Mouse (Mus musculus) hindbrain, embryonic 15.5 days (tissue): Measurements from ENCODE around the gene Slc24a4. TPM values are rescaled to one million over a fixed set of nuclear protein-coding genes. Genes with fewer than 3 reads are reported as not detected.

ENCODE experiments used
- ATAC-seq: fragments of 200-750 bp; cut with Nextera tagmentation; 2 replicates; pipeline ENCODE4 v1.8.0; 2017; ENCODE audit warnings: low read depth, moderate number of reproducible peaks, moderate TSS enrichment; ENCODE audit not compliant: low FRiP score
- H3K27ac ChIP-seq: fragments of 300-500 bp; sonication (generic); replicated peaks from 2 replicates; pipeline ENCODE4 v1.5.1; 2015; ENCODE audit warnings: mild to moderate bottlenecking, inconsistent platforms
- H3K27me3 ChIP-seq: fragments of 300-500 bp; sonication (generic); 2 replicates; pipeline ENCODE4 v1.6.1; 2015; ENCODE audit warnings: control low read depth, inconsistent platforms
- H3K36me3 ChIP-seq: fragments of 300-500 bp; sonication (generic); 2 replicates; pipeline ENCODE4 v1.6.1; 2015; ENCODE audit warnings: control low read depth, inconsistent platforms
- H3K4me1 ChIP-seq: fragments of 300-500 bp; sonication (generic); replicated peaks from 2 replicates; pipeline ENCODE4 v1.6.1; 2015; ENCODE audit warnings: control low read depth, inconsistent platforms
- H3K4me2 ChIP-seq: fragments of 300-500 bp; sonication (generic); 2 replicates; pipeline ENCODE4 v1.6.1; 2015; ENCODE audit warnings: moderate library complexity, mild to moderate bottlenecking, inconsistent platforms
- H3K4me3 ChIP-seq: fragments of 300-500 bp; sonication (generic); 2 replicates; pipeline ENCODE4 v1.5.1; 2015; ENCODE audit warnings: mild to moderate bottlenecking, inconsistent platforms
- H3K9ac ChIP-seq: fragments of 300-500 bp; sonication (generic); 2 replicates; pipeline ENCODE4 v1.6.1; 2015; ENCODE audit warnings: inconsistent platforms
- H3K9me3 ChIP-seq: fragments of 300-500 bp; sonication (generic); 2 replicates; pipeline ENCODE4 v1.6.1; 2016; ENCODE audit warnings: control low read depth, inconsistent platforms
- WGBS: fragments of 180-500 bp; shearing (Covaris S2); methylation state at CpG from one replicate; pipeline ENCODE4 v1.1.7; 2015; 5-methylcytosine and 5-hydroxymethylcytosine counted together
- polyA plus RNA-seq: library from polyadenylated mRNA; unstranded; fragments of >200 nt; fragmentation: Nextera tagmentation; extraction: Ambion mirVana; gene quantifications from 2 replicates; pipeline ENCODE4 v1.2.1, GENCODE M21; 2015

Slc24a4 gene
- polyA plus RNA-seq: 1.6 and 2.7 TPM in 2 replicates

DNA sequence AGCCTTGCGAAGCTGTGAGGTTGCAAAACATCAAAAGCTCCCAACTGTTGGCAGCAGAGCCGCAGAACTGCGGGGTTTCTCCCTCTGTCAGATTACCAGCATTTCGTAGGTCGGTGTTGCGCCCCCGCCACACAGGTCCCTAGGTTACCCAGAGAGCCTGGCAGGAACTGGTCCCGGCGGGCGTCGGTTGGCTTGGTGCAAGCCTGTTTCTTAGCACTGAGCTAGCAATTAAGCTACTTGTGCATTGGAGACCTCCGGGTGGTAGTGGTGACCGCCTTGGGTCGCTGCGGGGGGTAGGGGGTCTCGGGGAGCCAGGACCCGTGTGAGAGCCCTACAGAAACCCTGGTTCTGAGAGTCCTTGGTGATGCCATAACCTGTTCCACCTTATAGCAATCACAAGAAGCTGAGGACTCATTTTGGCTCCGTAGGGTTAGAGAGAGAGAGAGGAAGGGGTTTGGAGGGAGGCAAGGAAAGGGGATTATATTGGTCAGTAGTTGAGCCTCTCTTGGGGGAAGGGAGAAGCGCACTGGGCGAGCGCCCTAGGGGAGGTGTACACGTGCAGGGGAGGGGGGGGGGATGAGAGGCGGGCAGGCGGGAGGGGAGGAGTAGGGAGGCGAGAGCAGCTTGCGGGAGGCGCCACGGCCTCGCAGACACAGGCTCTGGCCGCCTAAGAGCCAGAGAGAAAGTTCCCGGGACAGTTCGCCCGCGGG, at the start of gene Slc24a4:
Gene Slc24a4, plus strand, starts transcription at position 653 of the 710 bp plus-strand sequence.
- under 1% methylated on average over 31 of the region's 34 CpGs for WGBS
- H3K4me3 ChIP-seq: peak within 1 kb of the TSS; percentile 64
- H3K4me2 ChIP-seq: peak within 1 kb of the TSS; percentile 100
- H3K36me3 ChIP-seq: no peaks in the 10 kb centered on the region
- no peaks in the 10 kb centered on the region for H3K9me3 ChIP-seq
- peaks cover 29% of the 10 kb centered on the region for H3K4me1 ChIP-seq
- H3K9ac ChIP-seq: peak within 1 kb of the TSS; percentile 50
- 0 out of 2 replicates have a peak within 1 kb of the TSS, but pooled peaks have one; percentile 10 for H3K27ac ChIP-seq
- H3K27me3 ChIP-seq: peaks cover 41% of the 10 kb centered on the region
- peak; percentile 32; the same call in 1 of the 2 replicates for ATAC-seq

DNA sequence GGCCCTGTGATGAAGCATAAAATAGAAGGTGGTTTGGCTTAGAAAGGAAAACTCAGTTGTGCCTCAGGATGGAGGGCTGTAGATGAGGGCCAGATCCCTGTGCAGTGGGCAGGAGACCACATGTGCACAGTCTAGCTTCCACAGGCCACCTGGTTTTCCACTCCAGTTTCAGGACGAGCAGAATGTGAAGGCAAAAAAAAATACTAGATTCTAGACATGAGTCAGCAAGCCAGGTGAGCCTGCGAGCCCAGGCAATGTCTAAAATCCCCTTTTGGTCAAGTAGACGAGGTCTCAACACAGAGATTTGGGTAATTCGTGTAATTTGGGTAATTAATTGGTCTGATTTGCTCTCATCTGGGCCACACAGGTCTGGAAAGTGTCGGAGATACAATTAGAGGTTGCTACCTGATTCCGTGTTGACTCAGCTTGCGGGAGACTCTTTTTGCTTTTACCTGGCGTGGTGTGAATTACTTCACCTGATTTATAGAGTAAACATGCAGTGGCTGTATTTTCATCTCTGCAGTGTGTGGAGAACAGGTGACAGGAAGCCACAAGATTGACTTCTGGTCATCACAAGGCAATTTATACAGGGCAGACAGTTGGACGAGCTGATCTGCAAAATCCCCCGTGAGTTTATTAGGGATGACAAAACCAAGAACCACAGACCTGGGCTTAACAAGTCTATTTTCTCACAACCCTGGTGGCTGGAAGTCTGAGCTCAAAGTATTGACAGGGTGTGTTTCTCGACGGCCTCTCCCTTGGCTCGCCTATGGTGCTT, 45.7 kb upstream of the Slc24a4 start:
- Histone ChIP-seq H3K36me3 (no peaks in the 10 kb centered on the region), H3K4me2 (no peak overlapping the region), H3K4me1 (no peaks in the 10 kb centered on the region), H3K27ac (no peak overlapping the region), H3K4me3 (no peak overlapping the region), H3K9me3 (no peaks in the 10 kb centered on the region), H3K27me3 (no peaks in the 10 kb centered on the region), H3K9ac (no peak overlapping the region)
- WGBS: 86% methylated on average over 13 of the region's 13 CpGs
- no peak for ATAC-seq

DNA sequence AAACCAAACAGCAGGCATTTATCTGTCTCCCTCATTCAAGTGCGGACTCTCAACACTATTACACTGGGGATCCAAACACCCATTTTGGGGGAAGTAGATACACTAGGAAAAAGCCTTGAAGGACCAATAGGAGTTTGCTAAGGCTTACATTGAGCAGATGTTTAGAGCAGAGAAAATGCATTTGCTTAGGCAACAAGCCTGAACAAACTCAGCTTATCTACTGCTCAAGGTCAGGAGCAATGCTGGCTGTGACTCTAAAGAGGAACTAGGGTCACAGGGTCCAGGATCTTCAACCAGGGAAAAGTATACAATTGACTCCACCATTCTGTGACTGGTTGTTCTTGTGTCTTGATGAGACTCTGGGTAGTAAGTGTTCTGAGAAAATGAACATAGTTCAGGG, 38.0 kb upstream of the Slc24a4 start:
- no peak overlapping the region for H3K4me3 ChIP-seq
- no peaks in the 10 kb centered on the region for H3K27me3 ChIP-seq
- H3K4me1 ChIP-seq: no peaks in the 10 kb centered on the region
- H3K27ac ChIP-seq: no peak overlapping the region
- no peak overlapping the region for H3K9ac ChIP-seq
- no peak for ATAC-seq
- H3K4me2 ChIP-seq: no peak overlapping the region
- WGBS: 98% methylated on average over 1 of the region's 1 CpGs
- H3K36me3 ChIP-seq: no peaks in the 10 kb centered on the region
- H3K9me3 ChIP-seq: no peaks in the 10 kb centered on the region

DNA sequence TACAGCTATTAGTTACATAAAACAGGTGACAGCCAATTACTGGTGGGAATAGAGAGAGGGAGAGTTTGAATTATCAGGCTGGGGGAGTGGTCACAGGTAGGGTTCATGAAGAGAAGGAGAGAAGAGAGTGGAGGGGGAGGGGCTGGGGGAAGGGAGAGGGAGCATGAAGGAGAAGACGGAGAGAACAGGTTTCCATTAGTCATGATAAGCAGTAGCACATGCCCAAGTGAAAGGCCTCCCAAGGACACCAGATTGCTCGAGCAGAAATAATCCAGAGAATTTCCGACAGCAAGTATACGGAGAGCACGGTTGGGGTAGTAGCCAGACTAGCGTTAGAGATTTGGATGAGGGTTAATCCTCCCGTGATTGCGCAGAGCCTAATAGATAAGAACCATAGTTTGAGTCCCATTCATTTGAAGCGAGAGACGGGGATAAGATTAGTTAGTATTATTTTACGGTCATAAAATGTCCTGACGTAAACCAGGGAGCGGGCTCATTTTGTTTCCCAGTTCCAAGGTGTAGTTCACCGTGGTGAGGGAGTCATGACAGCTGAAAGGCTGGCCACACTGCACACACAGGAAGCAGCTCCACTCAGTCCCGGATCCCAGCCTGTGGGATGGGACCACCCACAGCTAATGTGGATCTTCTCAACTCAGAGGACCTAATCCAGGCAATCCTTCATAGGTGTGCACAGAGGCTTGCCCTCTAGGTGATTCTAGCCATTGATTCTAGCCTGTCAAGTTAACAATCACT, 36.0 kb upstream of the Slc24a4 start:
- no peak for ATAC-seq
- H3K4me2 ChIP-seq: no peak overlapping the region
- H3K9me3 ChIP-seq: no peaks in the 10 kb centered on the region
- H3K36me3 ChIP-seq: no peaks in the 10 kb centered on the region
- no peaks in the 10 kb centered on the region for H3K4me1 ChIP-seq
- no peak overlapping the region for H3K27ac ChIP-seq
- no peak overlapping the region for H3K9ac ChIP-seq
- 91% methylated on average over 15 of the region's 15 CpGs for WGBS
- no peaks in the 10 kb centered on the region for H3K27me3 ChIP-seq
- no peak overlapping the region for H3K4me3 ChIP-seq

DNA sequence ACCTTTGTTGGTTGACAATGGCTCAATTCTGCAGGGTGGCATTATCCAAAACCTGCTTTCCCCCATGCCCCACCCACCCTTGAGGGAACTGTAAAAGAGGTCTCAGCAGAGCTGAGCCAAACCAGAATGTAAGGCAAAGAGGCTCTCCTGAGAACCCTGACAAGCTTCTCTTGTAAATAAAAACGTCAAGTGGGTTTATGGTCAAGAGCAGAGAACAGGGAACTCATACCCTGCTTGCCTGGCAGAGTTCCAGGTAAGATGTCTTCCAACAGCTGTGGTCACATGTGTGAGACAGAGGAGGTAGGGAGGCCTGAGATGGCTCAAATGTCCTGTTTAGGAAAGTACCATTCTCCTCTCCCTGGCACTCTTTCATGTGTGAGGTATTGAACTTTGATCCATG, 22.5 kb upstream of the Slc24a4 start:
- no peaks in the 10 kb centered on the region for H3K27me3 ChIP-seq
- no peaks in the 10 kb centered on the region for H3K9me3 ChIP-seq
- H3K4me3 ChIP-seq: no peak overlapping the region
- no peak overlapping the region for H3K9ac ChIP-seq
- no peak overlapping the region for H3K27ac ChIP-seq
- 30% methylated on average over 1 of the region's 1 CpGs for WGBS
- no peak for ATAC-seq
- H3K4me1 ChIP-seq: no peaks in the 10 kb centered on the region
- no peak overlapping the region for H3K4me2 ChIP-seq
- H3K36me3 ChIP-seq: no peaks in the 10 kb centered on the region

DNA sequence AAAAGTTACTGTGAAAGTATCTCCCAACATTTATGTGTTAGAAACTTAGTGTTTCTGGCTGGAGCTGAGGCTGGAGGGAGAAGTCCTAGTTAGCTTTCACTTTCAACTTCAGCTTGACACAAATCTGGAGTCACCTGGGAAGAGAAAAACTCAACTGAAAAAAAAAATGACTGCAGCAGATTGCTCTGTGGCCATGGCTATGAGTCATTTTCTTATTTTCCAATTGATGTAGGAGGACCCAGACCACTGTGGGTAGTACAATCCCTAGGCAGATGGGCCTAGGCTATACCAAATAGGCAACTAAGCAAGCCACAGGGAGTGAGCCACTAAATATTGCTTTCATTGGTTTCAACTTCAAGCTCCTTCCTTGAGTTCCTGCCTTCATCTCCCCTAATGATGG, 19.7 kb upstream of the Slc24a4 start:
- Histone ChIP-seq H3K36me3 (no peaks in the 10 kb centered on the region), H3K27me3 (no peaks in the 10 kb centered on the region), H3K9me3 (no peaks in the 10 kb centered on the region), H3K27ac (no peak overlapping the region), H3K4me3 (no peak overlapping the region), H3K4me2 (no peak overlapping the region), H3K4me1 (peaks cover 16% of the 10 kb centered on the region), H3K9ac (no peak overlapping the region)
- ATAC-seq: no peak

DNA sequence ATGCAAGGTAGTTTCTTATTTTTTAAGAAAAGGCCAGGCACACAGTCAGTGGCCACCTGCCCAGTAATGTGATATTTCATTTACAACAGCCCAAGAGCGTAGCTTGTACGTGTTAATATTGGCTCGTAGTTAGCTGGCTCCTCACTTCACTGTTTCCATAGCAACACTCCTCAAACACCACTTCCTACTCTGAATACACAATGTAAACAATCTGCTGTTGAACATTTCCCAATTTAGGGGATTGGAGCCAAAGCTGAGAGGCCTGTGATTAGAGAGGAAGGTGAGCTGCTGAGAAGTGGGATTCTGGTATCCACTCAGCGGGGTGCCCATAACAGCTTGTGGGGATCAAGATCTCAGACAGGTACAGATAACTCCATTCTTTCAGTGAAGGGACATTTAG, 16.0 kb upstream of the Slc24a4 start:
- 34% methylated on average over 4 of the region's 4 CpGs for WGBS
- no peaks in the 10 kb centered on the region for H3K36me3 ChIP-seq
- no peak overlapping the region for H3K4me3 ChIP-seq
- H3K27me3 ChIP-seq: no peaks in the 10 kb centered on the region
- no peaks in the 10 kb centered on the region for H3K9me3 ChIP-seq
- H3K9ac ChIP-seq: no peak overlapping the region
- no peak overlapping the region for H3K4me2 ChIP-seq
- peaks cover 16% of the 10 kb centered on the region for H3K4me1 ChIP-seq
- no peak overlapping the region for H3K27ac ChIP-seq
- peak; percentile 79 for ATAC-seq

DNA sequence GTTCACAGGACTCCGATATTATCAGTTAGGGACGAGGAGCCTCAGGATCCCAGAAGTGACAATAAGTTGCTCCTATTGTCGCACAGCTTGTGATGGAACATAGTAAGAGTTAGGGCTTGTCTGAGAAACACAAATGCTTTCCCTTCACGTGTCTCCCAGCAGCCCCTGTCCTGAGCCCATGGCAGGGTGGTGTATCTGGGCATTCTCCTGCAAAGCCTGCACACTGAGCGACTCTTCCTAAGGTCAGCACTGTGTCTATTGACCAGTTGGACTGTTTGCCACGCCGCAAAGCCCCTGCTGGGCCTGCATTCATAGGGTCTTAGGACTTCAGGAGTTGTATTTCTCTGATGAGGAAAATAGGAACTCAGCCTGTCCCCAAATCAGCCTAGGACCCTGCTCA, 15.6 kb upstream of the Slc24a4 start:
- no peak overlapping the region for H3K9ac ChIP-seq
- no peak for ATAC-seq
- H3K9me3 ChIP-seq: no peaks in the 10 kb centered on the region
- H3K27ac ChIP-seq: no peak overlapping the region
- no peaks in the 10 kb centered on the region for H3K27me3 ChIP-seq
- no peak overlapping the region for H3K4me2 ChIP-seq
- peaks cover 16% of the 10 kb centered on the region for H3K4me1 ChIP-seq
- 63% methylated on average over 7 of the region's 7 CpGs for WGBS
- H3K4me3 ChIP-seq: no peak overlapping the region
- no peaks in the 10 kb centered on the region for H3K36me3 ChIP-seq

DNA sequence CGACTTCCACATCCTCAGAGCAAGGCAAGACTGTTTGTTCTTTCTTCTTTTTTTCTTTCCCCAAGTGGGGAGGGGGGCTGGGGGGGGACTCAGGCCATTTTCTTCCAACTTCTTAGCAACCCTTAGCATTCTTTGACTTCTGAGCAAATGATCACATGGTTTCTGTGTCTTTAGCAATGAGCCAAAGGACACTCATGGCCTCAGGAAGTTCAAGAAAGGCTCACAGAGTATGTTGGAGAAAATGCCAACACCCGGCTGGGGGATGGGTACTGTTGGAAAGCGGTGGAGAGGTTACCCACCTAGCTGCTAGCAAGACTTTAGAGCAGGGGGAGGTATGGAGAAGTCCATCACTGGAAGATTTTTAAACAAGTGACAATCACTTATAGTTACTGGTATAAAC, 15.1 kb upstream of the Slc24a4 start:
- 68% methylated on average over 3 of the region's 3 CpGs for WGBS
- H3K4me1 ChIP-seq: peaks cover 16% of the 10 kb centered on the region

DNA sequence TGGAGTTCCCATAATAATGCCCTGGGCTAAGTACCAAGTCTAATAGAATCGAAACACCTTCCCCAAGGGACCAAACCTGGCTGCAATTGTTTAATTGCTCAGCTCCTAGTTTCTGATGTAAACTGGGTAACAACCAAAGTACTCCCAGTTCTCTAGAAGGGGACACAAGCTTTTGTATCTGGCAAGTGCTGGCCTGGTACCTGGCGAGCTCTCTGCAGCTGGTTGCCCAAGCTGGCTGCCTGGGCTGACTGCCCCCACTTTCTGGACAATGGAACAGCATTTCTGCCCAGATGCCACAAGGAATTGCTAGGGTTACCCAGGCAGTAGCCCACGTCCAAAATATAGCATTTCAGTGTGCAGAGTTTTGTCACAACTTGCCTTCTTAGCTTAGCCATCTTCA, 12.0 kb upstream of the Slc24a4 start:
- WGBS: 67% methylated on average over 3 of the region's 3 CpGs
- Histone ChIP-seq H3K36me3 (no peaks in the 10 kb centered on the region), H3K9me3 (no peaks in the 10 kb centered on the region), H3K4me1 (peaks cover 15% of the 10 kb centered on the region), H3K4me2 (no peak overlapping the region), H3K4me3 (no peak overlapping the region), H3K27me3 (no peaks in the 10 kb centered on the region), H3K9ac (no peak overlapping the region), H3K27ac (no peak overlapping the region)
- ATAC-seq: no peak

More for the DNA sequence above, 15.1 kb upstream of the Slc24a4 start:
- Histone ChIP-seq H3K9ac (no peak overlapping the region), H3K4me3 (no peak overlapping the region), H3K9me3 (no peaks in the 10 kb centered on the region), H3K36me3 (no peaks in the 10 kb centered on the region), H3K27ac (no peak overlapping the region), H3K27me3 (no peaks in the 10 kb centered on the region), H3K4me2 (no peak overlapping the region)
- ATAC-seq: no peak

DNA sequence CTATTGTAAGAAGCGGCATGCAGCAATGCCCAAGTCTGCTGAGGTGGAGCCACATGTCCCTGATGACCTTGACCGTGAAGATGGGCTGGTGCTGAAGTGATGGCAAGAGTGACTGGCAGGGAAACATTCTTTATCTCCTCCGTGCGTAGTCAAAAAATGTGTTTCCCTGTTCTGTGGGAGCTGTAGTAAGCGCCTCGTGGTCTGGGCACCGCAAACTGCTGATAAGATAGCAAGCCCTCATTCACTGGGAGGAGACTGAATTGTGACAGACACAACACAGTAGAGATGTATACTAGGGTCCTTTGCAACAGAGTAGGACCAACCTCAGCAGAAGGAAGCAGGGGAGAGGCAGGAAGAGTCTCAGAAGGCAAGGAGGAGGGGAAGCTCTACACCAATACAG, 10.5 kb upstream of the Slc24a4 start:
- H3K4me3 ChIP-seq: no peak overlapping the region
- no peaks in the 10 kb centered on the region for H3K36me3 ChIP-seq
- H3K27me3 ChIP-seq: no peaks in the 10 kb centered on the region
- WGBS: 95% methylated on average over 7 of the region's 7 CpGs
- no peak overlapping the region for H3K9ac ChIP-seq
- no peak overlapping the region for H3K27ac ChIP-seq
- H3K4me1 ChIP-seq: peaks cover under 1% of the 10 kb centered on the region
- no peak for ATAC-seq
- H3K4me2 ChIP-seq: no peak overlapping the region
- H3K9me3 ChIP-seq: no peaks in the 10 kb centered on the region

DNA sequence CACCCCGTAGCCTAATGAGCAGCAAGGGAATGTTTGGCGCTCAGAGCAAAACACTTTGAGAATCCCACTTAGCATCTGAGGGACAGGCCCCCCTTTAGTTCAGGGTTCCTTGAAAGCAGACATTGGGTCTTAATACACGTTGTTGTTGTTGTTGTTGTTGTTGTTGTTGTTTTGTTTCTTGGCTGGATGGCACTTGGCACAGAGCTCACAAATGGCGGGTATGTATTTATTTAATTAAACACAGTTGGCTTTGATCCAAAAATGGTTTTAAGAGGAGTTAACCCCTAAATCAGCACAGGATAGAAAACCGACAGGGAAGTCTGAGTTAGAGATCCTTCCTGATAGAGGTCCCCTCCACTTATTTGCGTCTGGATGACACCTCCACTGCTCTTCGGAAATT, 932 bp upstream of the Slc24a4 start:
- ATAC-seq: no peak
- H3K9ac ChIP-seq: 0 out of 2 replicates have a peak overlapping the region, but pooled peaks have one; percentile 50
- peak overlapping the region; percentile 100 for H3K4me2 ChIP-seq
- WGBS: 7% methylated on average over 7 of the region's 7 CpGs
- H3K9me3 ChIP-seq: no peaks in the 10 kb centered on the region
- H3K27ac ChIP-seq: no peak overlapping the region
- peak overlapping the region; percentile 64 for H3K4me3 ChIP-seq
- H3K27me3 ChIP-seq: peaks cover 41% of the 10 kb centered on the region
- H3K4me1 ChIP-seq: peaks cover 29% of the 10 kb centered on the region
- no peaks in the 10 kb centered on the region for H3K36me3 ChIP-seq
